Mouse (Mus musculus) hindbrain, embryonic 10.5 days (tissue): ENCODE measurements around the gene Cmklr1. TPM values are rescaled to one million over a fixed set of nuclear protein-coding genes. Genes with fewer than 3 reads are reported as not detected.

Experiments used
- DNase-seq: peaks from one replicate; pipeline ENCODE4 v3.0.0-alpha.2; 2017; ENCODE audit warnings: low spot score
- H3K27ac ChIP-seq: fragments of 300-500 bp; sonication (generic); 2 replicates; pipeline ENCODE4 v1.5.1; 2016; ENCODE audit warnings: mild to moderate bottlenecking, moderate library complexity
- H3K27me3 ChIP-seq: fragments of 300-500 bp; sonication (generic); 2 replicates; pipeline ENCODE4 v1.6.1; 2016; ENCODE audit warnings: mild to moderate bottlenecking; ENCODE audit not compliant: poor library complexity, insufficient read depth, severe bottlenecking
- H3K36me3 ChIP-seq: fragments of 300-500 bp; sonication (generic); 2 replicates; pipeline ENCODE4 v1.6.1; 2016; ENCODE audit warnings: mild to moderate bottlenecking, moderate library complexity
- H3K4me1 ChIP-seq: fragments of 300-500 bp; sonication (generic); replicated peaks from 2 replicates; pipeline ENCODE4 v1.6.1; 2016; ENCODE audit warnings: mild to moderate bottlenecking
- H3K4me3 ChIP-seq: fragments of 300-500 bp; sonication (generic); 2 replicates; pipeline ENCODE4 v1.5.1; 2016; ENCODE audit warnings: mild to moderate bottlenecking, moderate library complexity
- H3K9me3 ChIP-seq: fragments of 300-500 bp; sonication (generic); 2 replicates; pipeline ENCODE4 v1.6.1; 2016; ENCODE audit warnings: mild to moderate bottlenecking, moderate library complexity
- WGBS: fragments of 180-500 bp; shearing (Covaris S2); methylation state at CpG from one replicate; pipeline ENCODE4 v1.1.7; 2016; 5-methylcytosine and 5-hydroxymethylcytosine counted together
- polyA plus RNA-seq: library from polyadenylated mRNA; unstranded; fragments of >200 nt; fragmentation: Nextera tagmentation; extraction: Ambion mirVana; gene quantifications from 2 replicates; pipeline ENCODE4 v1.2.1, GENCODE M21; 2016

Cmklr1 gene
- polyA plus RNA-seq, 1 experiment from 2014 or later, result 1.1 TPM

- no peak for DNase-seq
- H3K27ac ChIP-seq, result 0 out of 2 replicates have a peak overlapping the region, but pooled peaks have one; percentile 50
- H3K27me3 ChIP-seq, result no peaks in the 10 kb centered on the region
- H3K9me3 ChIP-seq, result no peaks in the 10 kb centered on the region
- WGBS, result 69% methylated on average over 5 of the region's 5 CpGs
- no peak overlapping the region for H3K4me3 ChIP-seq
- H3K4me1 ChIP-seq, result peaks cover 45% of the 10 kb centered on the region
- no peaks in the 10 kb centered on the region for H3K36me3 ChIP-seq
Observed at GRCm38 (mm10) chr5:113609891-113610290, 40.3 kb downstream of the Cmklr1 start.

- no peaks in the 10 kb centered on the region for H3K27me3 ChIP-seq
- DNase-seq, result no peak
- H3K4me1 ChIP-seq, result peaks cover 51% of the 10 kb centered on the region
- H3K9me3 ChIP-seq, result no peaks in the 10 kb centered on the region
- H3K36me3 ChIP-seq, result no peaks in the 10 kb centered on the region
- H3K4me3 ChIP-seq, result no peak overlapping the region
- 83% methylated on average over 8 of the region's 8 CpGs for WGBS
- H3K27ac ChIP-seq, result peak overlapping the region; percentile 59; the same call in 1 of the 2 replicates
Observed at GRCm38 (mm10) chr5:113608511-113608910, 41.7 kb downstream of the Cmklr1 start.

DNA sequence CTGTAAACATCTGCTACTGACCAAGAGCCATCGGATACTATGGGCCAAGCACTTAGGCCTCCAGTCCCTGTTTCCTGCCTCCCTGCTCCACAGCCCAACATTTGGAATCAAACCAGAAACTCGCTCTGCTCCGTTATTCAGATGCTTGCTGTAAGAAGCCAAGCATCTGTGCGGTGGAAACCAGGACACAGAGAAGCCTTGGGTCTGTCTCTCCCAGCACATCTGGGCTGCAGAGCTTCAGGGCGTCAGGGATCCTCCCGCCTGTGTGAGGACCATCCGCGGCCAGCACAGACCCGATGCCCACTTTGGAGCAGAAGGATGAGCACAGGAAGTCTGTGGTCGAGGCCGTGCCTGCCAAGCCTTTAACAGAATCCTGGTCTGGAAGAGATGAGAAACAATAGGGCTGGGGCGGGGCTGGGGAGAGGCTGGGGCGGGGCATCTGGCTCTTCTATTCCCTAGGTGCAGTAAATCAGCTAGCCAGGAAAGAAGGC lies 42.2 kb downstream of the Cmklr1 start:
- Histone ChIP-seq H3K27me3 (no peaks in the 10 kb centered on the region), H3K9me3 (no peaks in the 10 kb centered on the region), H3K27ac (peak overlapping the region; percentile 59), H3K4me1 (peaks cover 53% of the 10 kb centered on the region), H3K36me3 (no peaks in the 10 kb centered on the region), H3K4me3 (no peak overlapping the region)
- WGBS, result 29% methylated on average over 13 of the region's 13 CpGs
- no peak for DNase-seq

GRCm38 (mm10) chr5:113606961-113607785 lies 43.1 kb downstream of the Cmklr1 start:
- Histone ChIP-seq H3K4me3 (no peak overlapping the region), H3K9me3 (no peaks in the 10 kb centered on the region), H3K27me3 (no peaks in the 10 kb centered on the region), H3K4me1 (peaks cover 53% of the 10 kb centered on the region), H3K27ac (peak overlapping the region; percentile 20; the same call in 1 of the 2 replicates), H3K36me3 (no peaks in the 10 kb centered on the region)
- DNase-seq, result no peak
- 84% methylated on average over 8 of the region's 8 CpGs for WGBS

DNA sequence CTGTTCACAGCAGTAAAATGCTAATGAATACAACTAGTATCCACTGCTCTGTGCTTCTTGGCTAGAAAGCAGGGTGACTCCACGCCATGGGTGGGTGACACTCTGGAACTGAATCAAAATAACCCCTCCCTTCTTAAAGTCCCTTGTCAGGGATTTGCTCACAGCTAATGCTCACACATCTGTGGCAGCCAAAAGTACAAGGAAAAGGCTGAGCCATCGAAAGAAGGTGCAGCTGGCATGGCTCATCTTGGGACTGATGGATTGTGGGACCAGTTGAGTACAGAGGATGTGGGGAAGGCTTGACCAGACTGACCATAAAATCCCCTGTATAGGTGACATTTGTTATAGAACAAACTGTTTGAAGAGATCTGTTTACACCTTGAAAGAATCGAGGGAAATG lies 44.1 kb downstream of the Cmklr1 start:
- H3K27me3 ChIP-seq, result no peaks in the 10 kb centered on the region
- no peaks in the 10 kb centered on the region for H3K36me3 ChIP-seq
- no peaks in the 10 kb centered on the region for H3K9me3 ChIP-seq
- WGBS, result 84% methylated on average over 3 of the region's 3 CpGs
- H3K4me3 ChIP-seq, result no peak overlapping the region
- H3K4me1 ChIP-seq, result peaks cover 43% of the 10 kb centered on the region
- DNase-seq, result no peak
- H3K27ac ChIP-seq, result no peak overlapping the region

GRCm38 (mm10) chr5:113604758-113605157 lies 45.5 kb downstream of the Cmklr1 start:
- H3K27me3 ChIP-seq, result no peaks in the 10 kb centered on the region
- WGBS, result 89% methylated on average over 4 of the region's 4 CpGs
- peaks cover 35% of the 10 kb centered on the region for H3K4me1 ChIP-seq
- no peaks in the 10 kb centered on the region for H3K9me3 ChIP-seq
- no peak overlapping the region for H3K4me3 ChIP-seq
- no peak overlapping the region for H3K27ac ChIP-seq
- no peaks in the 10 kb centered on the region for H3K36me3 ChIP-seq
- DNase-seq, result no peak

DNA sequence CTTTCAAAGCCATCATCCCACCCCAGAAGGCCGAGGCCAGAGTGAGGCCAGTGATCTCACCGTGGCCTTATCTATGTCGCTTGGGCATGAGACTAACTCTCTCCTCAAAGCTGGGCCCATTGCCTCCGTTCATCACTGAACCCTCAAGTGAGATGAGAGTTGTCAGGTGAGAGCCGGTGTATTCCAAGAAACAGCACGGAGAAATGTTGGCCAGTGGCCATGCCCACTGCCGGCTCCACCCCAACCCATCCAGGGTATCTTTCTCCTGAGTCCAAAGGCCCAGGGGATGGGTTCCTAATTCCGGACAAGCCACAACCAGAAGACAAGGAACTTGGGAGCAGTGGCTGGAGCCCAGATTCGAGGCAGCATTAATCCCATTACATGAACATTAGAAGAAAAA lies 46.8 kb downstream of the Cmklr1 start:
- no peak for DNase-seq
- peaks cover 27% of the 10 kb centered on the region for H3K4me1 ChIP-seq
- no peaks in the 10 kb centered on the region for H3K27me3 ChIP-seq
- H3K9me3 ChIP-seq, result 0 out of 2 replicates have a peak, but pooled peaks cover 3% of the 10 kb centered on the region
- H3K36me3 ChIP-seq, result no peaks in the 10 kb centered on the region
- H3K4me3 ChIP-seq, result no peak overlapping the region
- H3K27ac ChIP-seq, result no peak overlapping the region
- 81% methylated on average over 9 of the region's 9 CpGs for WGBS

DNA sequence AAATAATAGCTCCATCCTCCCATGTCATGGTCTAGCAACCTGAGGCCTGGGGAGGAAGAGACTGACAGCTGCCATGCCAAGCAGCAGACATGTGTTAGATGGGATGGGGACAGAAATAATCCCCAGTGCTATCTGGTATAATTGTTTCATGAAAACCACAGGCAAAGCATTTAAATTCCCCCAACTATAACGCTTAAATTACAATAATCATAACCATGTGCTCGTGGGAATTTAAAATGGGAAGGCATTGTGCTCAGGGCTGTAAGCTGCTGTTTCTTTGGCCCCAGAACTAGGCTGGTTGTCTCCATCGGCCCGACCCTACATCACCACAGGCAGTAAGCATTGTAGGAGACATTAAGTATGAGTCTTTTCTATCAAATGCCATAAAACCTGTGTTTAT lies 49.4 kb downstream of the Cmklr1 start:
- peaks cover 17% of the 10 kb centered on the region; the same call in 1 of the 2 replicates for H3K4me1 ChIP-seq
- H3K36me3 ChIP-seq, result no peaks in the 10 kb centered on the region
- no peak overlapping the region for H3K4me3 ChIP-seq
- no peak overlapping the region for H3K27ac ChIP-seq
- 83% methylated on average over 4 of the region's 4 CpGs for WGBS
- no peak for DNase-seq
- H3K9me3 ChIP-seq, result 0 out of 2 replicates have a peak, but pooled peaks cover 3% of the 10 kb centered on the region
- no peaks in the 10 kb centered on the region for H3K27me3 ChIP-seq

- Histone ChIP-seq H3K27me3 (no peaks in the 10 kb centered on the region), H3K36me3 (no peaks in the 10 kb centered on the region)
- WGBS, result 90% methylated on average over 3 of the region's 3 CpGs
Observed at GRCm38 (mm10) chr5:113600181-113600580, 50.0 kb downstream of the Cmklr1 start.

DNA sequence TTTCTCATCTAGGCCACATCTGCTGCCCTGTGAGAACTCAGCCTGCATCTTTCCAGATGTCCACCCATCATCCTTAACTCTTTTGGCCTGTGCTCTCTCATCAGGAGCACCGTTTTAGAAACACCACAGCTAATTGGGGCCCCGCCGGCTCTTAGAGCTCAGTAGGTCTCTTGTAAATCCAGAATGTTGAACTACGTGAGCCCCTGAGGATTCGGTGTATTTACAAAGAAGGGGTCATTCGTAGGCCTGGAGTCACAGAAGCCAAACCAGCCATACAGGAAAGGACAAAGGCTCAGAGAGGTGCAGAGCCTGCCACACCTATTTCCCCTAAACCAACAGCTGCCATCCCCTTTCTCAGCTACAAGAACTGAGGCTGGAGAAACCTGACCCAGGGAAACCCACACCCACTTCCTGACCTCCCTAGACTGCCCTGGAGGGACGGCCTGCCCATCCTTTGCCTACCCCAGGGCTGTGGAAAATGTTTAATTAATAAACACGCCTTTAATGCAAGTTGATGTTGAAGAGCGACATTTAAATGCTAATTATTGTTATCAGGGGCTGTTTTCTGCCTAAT lies 53.4 kb downstream of the Cmklr1 start:
- Histone ChIP-seq H3K27me3 (no peaks in the 10 kb centered on the region), H3K36me3 (no peaks in the 10 kb centered on the region), H3K9me3 (0 out of 2 replicates have a peak, but pooled peaks cover 3% of the 10 kb centered on the region), H3K27ac (no peak overlapping the region), H3K4me3 (no peak overlapping the region), H3K4me1 (peaks cover 36% of the 10 kb centered on the region)
- whole genome bisulfite sequencing, result 78% methylated on average over 9 of the region's 9 CpGs
- no peak for DNase-seq

More at GRCm38 (mm10) chr5:113600181-113600580, 50.0 kb downstream of the Cmklr1 start:
- Histone ChIP-seq H3K27ac (no peak overlapping the region), H3K9me3 (0 out of 2 replicates have a peak, but pooled peaks cover 3% of the 10 kb centered on the region), H3K4me3 (no peak overlapping the region), H3K4me1 (peaks cover 17% of the 10 kb centered on the region; the same call in 1 of the 2 replicates)
- DNase-seq, result no peak

DNA sequence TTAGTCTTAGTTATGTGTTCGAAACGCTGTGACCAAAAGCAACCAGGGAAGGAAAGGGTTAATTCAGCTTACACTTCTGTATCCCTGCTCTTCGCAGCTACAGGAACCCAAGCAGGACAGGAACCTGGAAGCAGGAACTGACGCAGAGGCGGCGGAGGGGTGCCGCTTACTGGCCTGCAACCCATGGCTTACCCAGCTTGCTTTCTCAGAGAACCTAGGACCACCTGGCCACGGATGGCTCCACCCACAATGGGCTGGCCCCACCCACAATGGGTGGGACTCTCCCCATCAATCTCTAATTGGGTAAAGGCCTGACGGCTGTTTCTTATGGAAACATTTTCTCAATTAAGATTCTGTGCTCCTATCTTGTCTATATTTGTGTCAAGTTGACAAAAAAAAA lies 54.0 kb downstream of the Cmklr1 start:
- Histone ChIP-seq H3K4me1 (peaks cover 42% of the 10 kb centered on the region), H3K4me3 (no peak overlapping the region), H3K27ac (no peak overlapping the region), H3K27me3 (no peaks in the 10 kb centered on the region), H3K9me3 (0 out of 2 replicates have a peak, but pooled peaks cover 3% of the 10 kb centered on the region), H3K36me3 (no peaks in the 10 kb centered on the region)
- WGBS, result 84% methylated on average over 9 of the region's 9 CpGs
- no peak for DNase-seq

GRCm38 (mm10) chr5:113593911-113594705 lies 56.1 kb downstream of the Cmklr1 start:
- Histone ChIP-seq H3K27ac (peak overlapping the region; percentile 35; the same call in 1 of the 2 replicates), H3K9me3 (0 out of 2 replicates have a peak, but pooled peaks cover 2% of the 10 kb centered on the region), H3K36me3 (no peaks in the 10 kb centered on the region), H3K4me3 (no peak overlapping the region), H3K27me3 (no peaks in the 10 kb centered on the region; the same call in 1 of the 2 replicates), H3K4me1 (peaks cover 54% of the 10 kb centered on the region)
- DNase-seq, result no peak
- WGBS, result 89% methylated on average over 6 of the region's 6 CpGs
